Mouse (Mus musculus) cortical plate, adult 2 months (tissue): ENCODE results near the gene Hist1h2bp.

Experiments
- CTCF ChIP-seq: fragments of 200-500 bp; IDR thresholded peaks from 2 replicates; pipeline ENCODE4 v1.5.1; 2011; ENCODE audit warnings: mild to moderate bottlenecking, control low read depth, low read length; ENCODE audit not compliant: insufficient read depth; ENCODE audit errors: extremely low read depth
- POLR2A ChIP-seq: fragments of 200-500 bp; IDR thresholded peaks from 2 replicates; pipeline ENCODE4 v1.6.1; 2011; ENCODE audit warnings: mild to moderate bottlenecking, low read length, control low read depth; ENCODE audit not compliant: insufficient read depth; ENCODE audit errors: extremely low read depth

DNA sequence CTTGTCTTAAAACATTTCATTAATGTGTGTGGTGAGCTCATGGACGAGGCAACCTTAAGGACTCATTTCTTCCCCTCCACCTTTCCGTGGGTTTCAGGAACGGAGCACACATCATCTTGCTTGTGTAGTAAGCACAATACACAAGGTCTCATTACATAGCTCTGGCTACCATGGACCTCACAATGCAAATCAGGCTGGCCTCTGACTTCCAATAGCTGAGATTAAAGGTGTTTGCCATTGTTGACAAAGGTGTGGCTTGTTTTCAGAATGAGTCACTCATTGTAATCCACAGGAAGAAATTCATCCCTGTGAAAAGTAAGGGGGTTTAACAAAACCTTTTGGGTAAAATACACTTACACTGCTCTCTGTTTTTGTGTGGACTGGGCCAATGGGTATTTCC is 41.2 kb downstream of the Hist1h2bp start:
- TF ChIP-seq CTCF (no peak), POLR2A (no peak)
